Mouse (Mus musculus) liver, adult 2 months (tissue): ENCODE measurements around the gene Kcnq1. TPM values are rescaled to one million over a fixed set of nuclear protein-coding genes. Genes with fewer than 3 reads are reported as not detected.

Experiments
- DNase-seq: peaks from one replicate; pipeline ENCODE4 v3.0.0-alpha.2; 2011; ENCODE audit warnings: low read depth, low spot score; ENCODE audit errors: extremely low read depth
- H3K27ac ChIP-seq: fragments of 200-500 bp; replicated peaks from 2 replicates; pipeline ENCODE4 v1.5.1; 2012; ENCODE audit warnings: low read depth, mild to moderate bottlenecking, control low read depth, inconsistent platforms, low read length; ENCODE audit not compliant: insufficient read depth
- H3K27me3 ChIP-seq: fragments of 200-500 bp; 2 replicates; pipeline ENCODE4 v1.6.1; 2012; ENCODE audit warnings: mild to moderate bottlenecking, moderate library complexity, low read length, inconsistent platforms; ENCODE audit not compliant: control insufficient read depth, insufficient read depth
- H3K36me3 ChIP-seq: fragments of 200-500 bp; 2 replicates; pipeline ENCODE4 v1.6.1; 2012; ENCODE audit warnings: low read length, inconsistent platforms; ENCODE audit not compliant: control insufficient read depth, insufficient read depth
- H3K4me1 ChIP-seq: fragments of 200-500 bp; 2 replicates; pipeline ENCODE4 v1.6.1; 2011; ENCODE audit warnings: low read length; ENCODE audit not compliant: control insufficient read depth, insufficient read depth
- H3K4me3 ChIP-seq: fragments of 200-500 bp; 2 replicates; pipeline ENCODE4 v1.5.1; 2011; ENCODE audit warnings: low read depth, mild to moderate bottlenecking, control low read depth, low read length, moderate library complexity; ENCODE audit not compliant: insufficient read depth
- H3K79me2 ChIP-seq: fragments of 200-500 bp; 2 replicates; pipeline ENCODE4 v1.6.1; 2012; ENCODE audit warnings: inconsistent platforms, mild to moderate bottlenecking, low read length, moderate library complexity; ENCODE audit not compliant: control insufficient read depth, insufficient read depth
- H3K9ac ChIP-seq: fragments of 200-500 bp; 2 replicates; pipeline ENCODE4 v1.6.1; 2012; ENCODE audit warnings: low read depth, mild to moderate bottlenecking, control low read depth, inconsistent platforms, low read length
- CTCF ChIP-seq: fragments of 200-500 bp; IDR thresholded peaks from 2 replicates; pipeline ENCODE4 v1.5.1; 2011; ENCODE audit warnings: low read depth, low read length, control low read depth
- POLR2A ChIP-seq: fragments of 200-500 bp; IDR thresholded peaks from 2 replicates; pipeline ENCODE4 v1.6.1; 2011; ENCODE audit warnings: low read length, control low read depth; ENCODE audit not compliant: insufficient read depth; ENCODE audit errors: extremely low read depth
- WGBS: fragments of 180-500 bp; shearing (Covaris S2); methylation state at CpG from one replicate; pipeline ENCODE4 v1.1.7; 2018; 5-methylcytosine and 5-hydroxymethylcytosine counted together
- polyA plus RNA-seq: library from polyadenylated mRNA; depleted of rRNA; stranded (reverse); fragments of >200 nt; gene quantifications from 2 replicates; pipeline ENCODE4 v1.2.3, GENCODE M21; 2012
- total RNA-seq: library from RNA; depleted of rRNA; stranded (reverse); fragments of >200 nt; gene quantifications from 2 replicates; pipeline ENCODE4 v1.2.3, GENCODE M21; 2014

Gene Kcnq1
- total and polyA plus RNA-seq, 2 experiments, result 1.3 to 2.5 TPM

DNA sequence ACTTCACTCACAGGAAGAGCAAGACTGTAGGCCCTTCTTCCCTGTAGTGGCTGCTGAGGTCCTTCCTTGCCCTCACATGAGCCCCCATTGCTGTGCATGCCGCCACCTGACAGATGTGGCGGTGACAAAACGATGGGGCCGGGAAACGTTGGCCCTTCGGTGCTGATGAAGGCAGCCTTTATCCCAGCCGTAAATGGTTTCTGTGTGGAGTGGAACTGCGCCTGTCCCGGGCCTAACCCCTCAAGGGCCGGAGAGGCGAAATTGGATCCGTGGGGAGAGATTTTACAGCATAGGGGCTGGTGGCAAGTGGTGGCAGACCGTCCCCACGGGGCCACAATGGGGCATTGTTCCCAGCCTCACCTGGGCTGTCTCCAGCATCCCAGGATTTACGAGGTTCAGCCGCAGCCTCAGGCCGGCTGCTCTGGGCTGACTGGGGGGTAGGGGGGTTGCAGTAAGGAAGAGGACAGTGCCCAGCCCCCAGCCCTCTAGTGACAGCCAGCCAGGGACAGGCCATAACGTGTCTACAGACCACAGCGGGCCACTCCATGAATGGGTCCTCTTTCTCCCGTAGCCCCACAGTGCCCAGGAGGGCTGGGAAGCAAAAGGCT, 274.4 kb downstream of the Kcnq1 start:
- no peaks in the 10 kb centered on the region for H3K4me1 ChIP-seq
- 94% methylated on average over 20 of the region's 20 CpGs for WGBS
- H3K9ac ChIP-seq, result no peak overlapping the region
- no peak for TF ChIP-seq CTCF
- TF ChIP-seq POLR2A, result no peak
- H3K36me3 ChIP-seq, result no peaks in the 10 kb centered on the region
- no peaks in the 10 kb centered on the region for H3K27me3 ChIP-seq
- no peaks in the 10 kb centered on the region for H3K79me2 ChIP-seq
- no peak for DNase-seq
- no peak overlapping the region for H3K27ac ChIP-seq
- no peak overlapping the region for H3K4me3 ChIP-seq

- H3K4me3 ChIP-seq, result no peak overlapping the region
- TF ChIP-seq CTCF (no peak), POLR2A (no peak)
- no peaks in the 10 kb centered on the region for H3K27me3 ChIP-seq
- no peak for DNase-seq
- H3K9ac ChIP-seq, result no peak overlapping the region
- H3K79me2 ChIP-seq, result no peaks in the 10 kb centered on the region
- H3K27ac ChIP-seq, result no peak overlapping the region
- H3K36me3 ChIP-seq, result no peaks in the 10 kb centered on the region
- no peaks in the 10 kb centered on the region for H3K4me1 ChIP-seq
- WGBS, result 74% methylated on average over 1 of the region's 1 CpGs
Measured at GRCm38 (mm10) chr7:143386632-143387031, 280.5 kb downstream of the Kcnq1 start.

DNA sequence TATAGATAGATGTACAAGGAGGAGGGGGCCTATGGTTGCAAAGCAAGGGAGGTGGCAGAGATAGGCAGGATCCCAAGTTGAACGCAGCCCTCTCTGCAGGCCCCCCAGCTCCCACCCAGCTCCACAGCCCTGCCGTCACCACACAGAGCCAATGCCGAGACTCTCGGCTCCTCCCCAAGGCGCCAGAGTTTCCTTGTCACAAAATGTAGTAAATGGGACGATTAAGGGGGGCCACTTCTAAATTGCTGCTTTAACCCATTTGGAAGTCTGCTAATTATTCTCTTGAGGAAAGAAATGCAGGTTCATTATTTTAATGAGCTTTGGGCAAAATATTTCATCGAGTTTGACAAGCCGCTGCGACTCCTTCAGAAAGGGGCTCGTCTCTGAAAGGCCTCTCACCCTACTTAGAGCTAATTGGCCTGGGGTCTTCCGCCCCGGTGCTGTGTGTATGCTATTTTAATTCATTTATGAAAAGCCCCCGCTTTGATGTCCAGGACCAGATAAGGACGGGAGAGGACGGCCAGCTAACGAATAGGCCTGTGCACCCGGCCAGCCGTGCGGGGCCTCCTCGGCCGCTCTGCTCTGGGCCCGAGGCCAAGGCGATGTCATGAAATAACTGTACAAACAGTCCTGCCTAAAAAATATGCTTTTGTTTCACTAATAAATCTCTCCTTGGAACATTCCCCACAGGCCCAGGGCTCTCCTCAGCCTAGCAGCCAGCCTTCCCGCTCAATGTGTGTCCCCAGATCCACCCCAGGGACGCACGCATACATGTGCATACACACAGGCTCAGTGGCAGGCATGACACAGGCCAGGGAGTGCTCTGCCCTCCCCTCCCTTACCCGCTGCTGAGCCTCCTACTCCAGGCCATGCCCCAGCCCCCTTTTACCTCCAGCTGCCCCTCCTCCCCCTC, 282.9 kb downstream of the Kcnq1 start:
- no peak overlapping the region for H3K9ac ChIP-seq
- 87% methylated on average over 27 of the region's 27 CpGs for WGBS
- DNase-seq, result no peak

GRCm38 (mm10) chr7:143389860-143390259, 283.7 kb downstream of the Kcnq1 start:
- WGBS, result 50% methylated on average over 2 of the region's 2 CpGs
- no peak overlapping the region for H3K9ac ChIP-seq
- H3K4me3 ChIP-seq, result no peak overlapping the region
- no peaks in the 10 kb centered on the region for H3K27me3 ChIP-seq
- no peak overlapping the region for H3K27ac ChIP-seq
- no peaks in the 10 kb centered on the region for H3K79me2 ChIP-seq
- no peak for TF ChIP-seq CTCF
- TF ChIP-seq POLR2A, result no peak
- no peak for DNase-seq
- H3K36me3 ChIP-seq, result no peaks in the 10 kb centered on the region
- no peaks in the 10 kb centered on the region for H3K4me1 ChIP-seq

More for the DNA sequence above, 282.9 kb downstream of the Kcnq1 start:
- Histone ChIP-seq H3K36me3 (no peaks in the 10 kb centered on the region), H3K4me1 (no peaks in the 10 kb centered on the region), H3K79me2 (no peaks in the 10 kb centered on the region), H3K27me3 (no peaks in the 10 kb centered on the region), H3K27ac (no peak overlapping the region), H3K4me3 (no peak overlapping the region)
- TF ChIP-seq CTCF, result no peak
- no peak for TF ChIP-seq POLR2A

- 91% methylated on average over 12 of the region's 12 CpGs for WGBS
- no peaks in the 10 kb centered on the region for H3K36me3 ChIP-seq
- TF ChIP-seq POLR2A (no peak), CTCF (no peak)
- no peaks in the 10 kb centered on the region for H3K79me2 ChIP-seq
- H3K9ac ChIP-seq, result no peak overlapping the region
- H3K4me1 ChIP-seq, result no peaks in the 10 kb centered on the region
- H3K4me3 ChIP-seq, result no peak overlapping the region
- H3K27ac ChIP-seq, result no peak overlapping the region
- no peaks in the 10 kb centered on the region for H3K27me3 ChIP-seq
- DNase-seq, result no peak
Measured at GRCm38 (mm10) chr7:143390277-143390948, 284.3 kb downstream of the Kcnq1 start.
